19 mouse cellular contexts compared by ENCODE assay signal in genomic region chr13:42446921-42447320, GRCm38 (mm10).
DNase-seq lines count a peak whose midpoint lies in the region; ATAC-seq and TF ChIP-seq lines count a peak whose summit lies in the region.
"Had no signal": no experiment of that assay in that cellular context is flagged by ENCODE, and none has a peak within 500 bp of the region (broad histone marks: within the 10 kb centered on the region; RNA-seq: fewer than 3 reads in every experiment).

No protein-coding gene starts in this region.

- no peak for TF ChIP-seq CTCF in C2C12 (IDR thresholded peaks at IDR 0.05; ENCODE audit: control insufficient read depth, insufficient read depth, insufficient read length)

- no peak overlapping the region for H3K9ac ChIP-seq in ES-E14 (ENCODE audit: insufficient read depth, low read depth, low read length, poor library complexity, severe bottlenecking)
- no peak overlapping the region for H3K9ac ChIP-seq in midbrain, embryonic 15.5 days
- H3K9ac ChIP-seq: forebrain, postnatal 0 days; limb, embryonic 15.5 days had no signal

- H3K4me3 ChIP-seq in C2C12 (ENCODE audit: insufficient read depth, poor library complexity, severe bottlenecking) (no peak overlapping the region), ES-E14 (ENCODE audit: insufficient read depth in 1 of 2, low read depth in 1 of 2, low read length in 2 of 2, poor library complexity in 1 of 2, severe bottlenecking in 1 of 2) (no peak overlapping the region)
- no peak overlapping the region for H3K4me3 ChIP-seq in forebrain, embryonic 10.5 days
- no peak overlapping the region for H3K4me3 ChIP-seq in midbrain, embryonic 15.5 days
- H3K4me3 ChIP-seq: erythroblast, embryonic 14.5 days; layer of hippocampus, adult 2 months; limb, embryonic 15.5 days had no signal

- H3K36me3 ChIP-seq in C2C12 (ENCODE audit: control insufficient read depth, insufficient read depth) = no peaks in the 10 kb centered on the region
- no peaks in the 10 kb centered on the region for H3K36me3 ChIP-seq in ES-E14 (ENCODE audit: control insufficient read depth, insufficient read depth, low read length, poor library complexity, severe bottlenecking)
- H3K36me3 ChIP-seq in forebrain, embryonic 10.5 days (replicated peaks) = no peaks in the 10 kb centered on the region
- H3K36me3 ChIP-seq in midbrain, embryonic 15.5 days (replicated peaks) = no peaks in the 10 kb centered on the region
- H3K36me3 ChIP-seq: limb, embryonic 15.5 days had no signal

- 32% methylated on average over 1 of the region's 1 CpGs for WGBS in forebrain, embryonic 10.5 days
- 21% methylated on average over 1 of the region's 1 CpGs for WGBS in midbrain, embryonic 15.5 days

- no peak overlapping the region for H3K27ac ChIP-seq in ES-E14 (ENCODE audit: insufficient read depth, low read depth, low read length, poor library complexity, severe bottlenecking)
- no peak overlapping the region for H3K27ac ChIP-seq in forebrain, embryonic 10.5 days
- H3K27ac ChIP-seq in midbrain, embryonic 15.5 days = no peak overlapping the region
- H3K27ac ChIP-seq: layer of hippocampus, adult 2 months; limb, embryonic 15.5 days had no signal

- no peak overlapping the region for H3K4me2 ChIP-seq in midbrain, embryonic 15.5 days
- H3K4me2 ChIP-seq: limb, embryonic 15.5 days had no signal

- 0 out of 2 replicates have a peak, but pooled peaks have one; percentile 39 for ATAC-seq in common myeloid progenitor, adult 5-6 weeks (replicated peaks; ENCODE audit: low read depth, poor library complexity, severe bottlenecking)
- ATAC-seq in midbrain, embryonic 15.5 days (replicated peaks) = no peak
- ATAC-seq: forebrain, postnatal 0 days; inflammation-experienced regulatory T-cells, adult 6 months had no signal

- no peaks in the 10 kb centered on the region for H3K79me2 ChIP-seq in C2C12 (ENCODE audit: control insufficient read depth, insufficient read depth)

- intact Hi-C loops in heart, postnatal 14 days (cut with DNase I) = no loop called here

- H3K27me3 ChIP-seq in C2C12 (ENCODE audit: control insufficient read depth, insufficient read depth, insufficient read length) = no peaks in the 10 kb centered on the region
- no peaks in the 10 kb centered on the region for H3K27me3 ChIP-seq in forebrain, embryonic 10.5 days (ENCODE audit: poor library complexity, severe bottlenecking)
- H3K27me3 ChIP-seq in midbrain, embryonic 15.5 days (replicated peaks) = no peaks in the 10 kb centered on the region
- H3K27me3 ChIP-seq: limb, embryonic 15.5 days had no signal

- no peaks in the 10 kb centered on the region for H3K9me3 ChIP-seq in ES-E14 (ENCODE audit: control insufficient read depth, insufficient read depth, low read depth, low read length)
- no peaks in the 10 kb centered on the region for H3K9me3 ChIP-seq in forebrain, embryonic 10.5 days
- no peaks in the 10 kb centered on the region for H3K9me3 ChIP-seq in midbrain, embryonic 15.5 days
- H3K9me3 ChIP-seq: limb, embryonic 15.5 days had no signal

- H3K79me3 ChIP-seq in C2C12 (ENCODE audit: low read depth) = no peaks in the 10 kb centered on the region

- H3K4me1 ChIP-seq in ES-E14 (ENCODE audit: control insufficient read depth in 2 of 2, insufficient read depth in 2 of 2, low read length in 2 of 2, poor library complexity in 1 of 2) = no peaks in the 10 kb centered on the region
- no peaks in the 10 kb centered on the region for H3K4me1 ChIP-seq in forebrain, embryonic 10.5 days
- H3K4me1 ChIP-seq in midbrain, embryonic 15.5 days = no peaks in the 10 kb centered on the region
- H3K4me1 ChIP-seq: limb, embryonic 15.5 days had no signal

- in situ Hi-C loops in ES-E14 (cut with MboI; ENCODE audit: low sequenced_read_pairs in 2 of 2, unreplicated experiment in 2 of 2) = no loop called here

- peak; percentile 27 for DNase-seq in ES-E14 (ENCODE audit: low read depth, low spot score)
- DNase-seq in forelimb bud, embryonic 11.5 days (ENCODE audit: low read depth, low spot score) = peak; percentile 49
- no peak for DNase-seq in cerebellum, adult 8-10 months
- no peak for DNase-seq in heart, postnatal 14 days
- DNase-seq in forebrain, embryonic 10.5 days (ENCODE audit: extremely low spot score, low spot score) = no peak
- DNase-seq: cerebellum, postnatal 36 days; forebrain, postnatal 0 days; gastrocnemius, postnatal 14 days; heart, postnatal 36 days; kidney, adult 9 months; lung, adult 2 months; thymus, postnatal 36 days had no signal

- H3ac ChIP-seq in C2C12 (ENCODE audit: control insufficient read depth, insufficient read length, low read depth) = no peak overlapping the region

TF ChIP-seq in C2C12, 6 proteins besides CTCF, POLR2A, EP300 and RAD21:
- TF ChIP-seq CEBPB (IDR thresholded peaks at IDR 0.05; ENCODE audit: low read depth) = no peak
- TF ChIP-seq MAX (IDR thresholded peaks at IDR 0.05) = peak; percentile 43
- TF ChIP-seq MYOG (IDR thresholded peaks at IDR 0.05; ENCODE audit: control insufficient read depth, extremely low read depth, insufficient read length) = no peak
- no peak for TF ChIP-seq USF1 (IDR thresholded peaks at IDR 0.05; ENCODE audit: low read depth)
- no peak for TF ChIP-seq MYOD1 (IDR thresholded peaks at IDR 0.05; ENCODE audit: control insufficient read depth, insufficient read length, low read depth)
- TF ChIP-seq FOSL1 (IDR thresholded peaks at IDR 0.05; ENCODE audit: insufficient read depth, low read length, poor library complexity, severe bottlenecking) = no peak

TF ChIP-seq in ES-E14, 5 proteins besides CTCF, POLR2A, EP300 and RAD21:
- TF ChIP-seq HCFC1 (IDR thresholded peaks at IDR 0.05; ENCODE audit: borderline replicate concordance, insufficient read depth, low read length) (no peak), CHD2 (IDR thresholded peaks at IDR 0.05; ENCODE audit: low read depth, low read length) (no peak), ZNF384 (IDR thresholded peaks at IDR 0.05; ENCODE audit: low read depth, low read length) (no peak), MAFK (IDR thresholded peaks at IDR 0.05; ENCODE audit: insufficient read depth, low read depth, low read length) (no peak), ZC3H11A (IDR thresholded peaks at IDR 0.05; ENCODE audit: borderline replicate concordance, low read depth, low read length) (no peak)

Comparison
In these comparisons a context has a peak if more than half of its experiments do, and no peak if none do; other contexts are left out.
1. DNase-seq: peak in ES-E14 (single experiment) and forelimb bud, embryonic 11.5 days (single experiment); none in cerebellum, adult 8-10 months (single experiment), heart, postnatal 14 days (0 of 2) and forebrain, embryonic 10.5 days (single experiment).